Mouse (Mus musculus): ENCODE measurements at regions not wholly inside any gene's neighbourhood (a gene's known extent, or its start where the extent isn't known, plus 50 kb on each side); places are given as distances from the start of the nearest gene placed in this dataset.

GRCm38 (mm10) chr10:126652693-126653092, 248.5 kb downstream of the Atp23 start:
- DNase-seq (ENCODE audit: extremely low spot score in 1 of 2, low spot score in 1 of 2), result no peak

DNA sequence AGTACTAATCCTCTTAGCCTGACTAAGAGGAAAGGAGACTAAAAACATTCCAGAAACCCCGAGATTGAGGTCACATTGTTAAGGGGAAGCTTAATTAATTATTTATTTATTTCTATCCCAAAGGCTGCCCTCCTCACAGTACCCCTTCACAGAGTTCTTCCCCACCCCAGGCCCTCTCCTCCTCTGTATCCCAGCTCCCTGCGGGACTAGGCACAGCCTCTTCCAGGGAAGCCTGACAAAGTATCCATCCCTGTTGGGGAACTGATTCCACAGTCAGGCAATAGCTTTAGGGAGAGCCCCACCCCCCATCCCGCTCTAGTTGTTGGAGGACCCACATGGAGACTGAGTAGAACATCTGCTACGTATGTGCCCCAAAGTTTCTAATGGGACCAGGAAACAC, 254.6 kb downstream of the Atp23 start:
- DNase-seq (ENCODE audit: extremely low spot score in 1 of 2, low spot score in 1 of 2), result no peak

DNA sequence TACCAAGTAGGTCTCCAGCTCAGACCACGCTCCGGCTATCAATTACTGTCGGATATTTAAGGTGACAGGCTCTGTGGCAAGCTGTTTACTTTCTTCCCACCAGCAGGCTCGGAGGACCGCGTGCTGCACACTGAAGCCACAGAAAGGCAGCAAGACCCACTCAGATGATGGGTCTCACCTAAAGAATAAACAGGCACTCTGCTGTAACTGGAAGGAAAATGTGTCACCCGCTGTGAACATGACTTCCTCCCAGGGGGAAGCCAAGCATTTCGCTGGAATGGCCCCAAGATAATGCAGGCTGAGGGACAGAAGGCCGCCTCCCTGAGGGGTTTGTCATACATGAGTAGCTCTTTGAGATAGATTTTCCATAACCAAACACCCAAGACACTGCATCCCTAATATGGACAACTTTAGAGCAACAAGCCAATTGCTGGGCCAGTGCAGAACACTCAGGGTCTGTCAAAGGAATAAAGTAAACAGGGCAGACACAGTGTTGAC, 259.3 kb downstream of the Atp23 start:
- DNase-seq (ENCODE audit: extremely low spot score in 1 of 2, low spot score in 1 of 2), result no peak

GRCm38 (mm10) chr10:126634731-126635130, 266.4 kb downstream of the Atp23 start:
- DNase-seq (ENCODE audit: extremely low spot score in 1 of 2, low spot score in 1 of 2), result no peak

GRCm38 (mm10) chr10:126628057-126628456, 273.1 kb downstream of the Atp23 start:
- no peak for DNase-seq (ENCODE audit: extremely low spot score in 1 of 2, low spot score in 1 of 2)

DNA sequence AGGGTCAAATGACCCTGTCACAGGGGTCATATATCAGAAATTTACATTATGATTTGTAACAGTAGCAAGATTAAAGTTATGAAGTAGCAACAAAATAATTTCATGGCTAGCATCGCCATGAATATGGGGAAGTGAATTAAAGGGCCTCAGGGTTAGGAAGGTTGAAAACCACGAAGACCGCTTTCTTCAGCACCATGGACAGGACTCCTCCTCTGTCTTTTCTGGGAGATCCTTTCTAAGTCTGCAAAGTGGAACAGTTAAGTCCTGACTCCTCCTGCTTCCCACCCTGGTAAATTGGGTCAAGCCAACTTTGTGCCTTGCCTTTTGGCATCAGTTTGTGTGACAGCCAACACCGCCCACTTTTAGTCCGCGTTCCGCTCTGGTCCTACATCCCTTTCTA, 275.7 kb downstream of the Atp23 start:
- no peak for DNase-seq (ENCODE audit: extremely low spot score in 1 of 2, low spot score in 1 of 2)

DNA sequence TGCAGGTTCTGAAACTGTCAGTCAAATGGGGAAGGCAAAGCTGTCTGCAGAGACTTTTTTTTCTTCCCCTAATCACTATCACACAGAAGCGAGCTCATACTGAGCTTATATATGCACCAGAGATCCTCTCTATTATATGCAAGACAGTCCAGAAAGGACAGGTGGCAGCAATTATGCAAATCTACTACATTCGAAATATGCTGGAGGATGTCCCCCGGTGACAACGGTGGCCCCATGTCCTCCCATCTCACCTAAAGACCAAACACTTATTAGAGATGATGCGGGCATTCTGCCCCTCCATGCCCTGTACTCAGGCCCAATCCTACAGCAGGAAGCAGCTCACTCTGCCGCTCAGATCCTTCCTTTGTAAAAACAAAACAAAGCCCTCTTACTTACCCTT, 280.4 kb downstream of the Atp23 start:
- no peak for DNase-seq (ENCODE audit: extremely low spot score in 1 of 2, low spot score in 1 of 2)

GRCm38 (mm10) chr10:126619970-126620369, 281.2 kb downstream of the Atp23 start:
- no peak for DNase-seq (ENCODE audit: extremely low spot score in 1 of 2, low spot score in 1 of 2)

DNA sequence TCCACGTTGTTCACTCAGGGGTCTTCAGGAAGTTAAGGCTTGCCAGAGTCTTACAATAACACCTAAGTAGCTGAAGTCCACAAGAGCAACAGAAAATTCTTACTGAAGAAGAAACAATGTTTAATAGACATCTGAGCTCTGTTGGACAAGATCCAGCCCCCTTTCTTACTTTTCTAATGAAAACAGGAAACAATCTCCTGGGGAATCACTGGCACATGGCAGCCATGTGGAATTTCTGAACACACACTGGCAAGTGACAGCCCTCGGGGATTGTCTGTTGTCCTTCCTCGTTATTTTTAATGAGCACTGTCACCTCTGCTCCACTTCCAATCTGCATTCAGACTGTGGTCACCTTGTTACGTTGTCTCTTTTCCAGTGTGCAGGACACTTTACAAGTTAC, 288.9 kb downstream of the Atp23 start:
- DNase-seq (ENCODE audit: extremely low spot score in 1 of 2, low spot score in 1 of 2), result no peak

DNA sequence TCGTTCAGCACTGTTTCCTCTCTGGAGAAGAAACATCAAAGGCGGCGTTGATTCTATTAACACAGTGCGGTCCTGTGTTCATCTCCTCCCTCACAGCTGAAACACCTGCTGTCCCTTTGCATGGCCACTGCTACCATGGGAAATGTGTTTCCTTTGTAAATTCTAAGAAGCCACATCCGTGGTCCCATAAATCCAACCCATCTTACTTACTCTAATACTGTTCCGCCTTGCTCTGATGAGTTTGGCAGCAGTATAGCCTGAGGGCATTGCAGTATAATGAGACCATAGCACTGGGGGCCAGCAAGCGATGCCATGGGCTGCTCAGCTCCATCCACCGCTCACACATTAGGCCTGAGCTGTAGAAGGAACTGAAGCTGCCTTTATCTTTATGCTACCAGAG, 290.6 kb downstream of the Atp23 start:
- no peak for DNase-seq (ENCODE audit: extremely low spot score in 1 of 2, low spot score in 1 of 2)

DNA sequence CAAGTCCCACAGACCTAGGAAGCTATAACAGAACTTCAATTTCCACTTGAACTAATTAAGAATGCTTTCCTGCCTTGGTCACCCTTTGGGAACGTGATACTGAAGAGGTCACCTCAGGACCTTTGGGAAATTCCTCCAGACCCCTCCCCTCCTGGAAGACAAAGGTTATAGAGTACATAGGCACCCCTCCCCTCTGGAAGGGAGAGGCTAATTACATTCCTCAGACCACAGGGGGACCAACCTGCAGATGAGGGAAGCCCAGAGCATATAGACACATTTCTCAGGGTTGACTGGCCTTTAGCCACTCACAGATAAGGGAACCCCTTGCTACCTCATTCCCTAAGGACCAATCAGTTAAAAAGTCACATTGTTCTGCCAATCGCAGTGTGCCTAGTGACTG, 301.5 kb downstream of the Atp23 start:
- DNase-seq (ENCODE audit: extremely low spot score in 1 of 2, low spot score in 1 of 2), result no peak

DNA sequence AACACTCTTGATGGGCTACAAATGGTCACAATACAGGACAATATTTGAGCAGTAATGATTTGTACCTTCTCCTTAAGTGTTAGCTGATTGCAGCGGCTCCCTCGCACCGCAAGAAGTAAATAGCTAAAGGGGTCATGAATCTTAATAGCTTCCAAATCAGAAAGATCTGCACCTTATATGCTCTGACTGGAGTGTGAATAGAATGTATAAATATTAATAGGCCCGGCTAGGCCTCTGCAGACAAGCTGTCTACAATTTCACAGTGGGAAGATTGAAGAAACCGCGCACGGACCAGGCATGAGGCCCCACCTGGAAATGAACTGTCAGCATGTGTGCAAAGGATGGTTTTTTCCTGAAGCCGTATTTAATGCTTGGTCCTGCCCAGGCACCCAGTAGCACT, 333.0 kb downstream of the Atp23 start:
- DNase-seq (ENCODE audit: extremely low spot score in 1 of 2, low spot score in 1 of 2), result no peak

DNA sequence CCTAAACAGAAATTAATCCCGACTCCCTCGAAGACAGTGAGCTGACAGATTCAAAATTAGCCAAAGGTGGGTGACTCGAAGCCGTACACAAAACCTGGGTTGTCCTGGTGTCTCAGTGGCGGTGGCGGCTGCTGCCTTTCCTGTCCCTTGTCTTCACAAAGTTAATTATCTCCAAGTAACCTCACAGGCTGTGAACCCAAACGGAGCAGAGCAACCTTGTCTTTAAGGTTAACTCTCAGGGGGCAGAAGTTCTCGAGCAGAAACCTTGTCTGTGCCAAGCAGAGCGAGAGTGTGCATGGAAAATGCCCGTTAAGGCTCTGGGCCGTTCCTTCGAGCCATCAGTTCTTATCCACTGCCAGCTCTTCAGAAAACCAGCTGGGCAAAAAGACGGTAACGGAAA, 335.8 kb downstream of the Atp23 start:
- DNase-seq (ENCODE audit: extremely low spot score in 1 of 2, low spot score in 1 of 2), result no peak

GRCm38 (mm10) chr10:126555080-126555479, 346.1 kb downstream of the Atp23 start:
- DNase-seq (ENCODE audit: extremely low spot score in 1 of 2, low spot score in 1 of 2), result no peak

- DNase-seq (ENCODE audit: extremely low spot score in 1 of 2, low spot score in 1 of 2), result no peak
These were observed 369.2 kb downstream of the Atp23 start for GRCm38 (mm10) chr10:126531950-126532349.

GRCm38 (mm10) chr10:126531368-126531767, 369.8 kb downstream of the Atp23 start:
- DNase-seq (ENCODE audit: extremely low spot score in 1 of 2, low spot score in 1 of 2), result peak in 1 of 2 experiments; percentile 51

- no peak for DNase-seq (ENCODE audit: extremely low spot score in 1 of 2, low spot score in 1 of 2)
These were observed 372.4 kb downstream of the Atp23 start for GRCm38 (mm10) chr10:126528801-126529200.

DNA sequence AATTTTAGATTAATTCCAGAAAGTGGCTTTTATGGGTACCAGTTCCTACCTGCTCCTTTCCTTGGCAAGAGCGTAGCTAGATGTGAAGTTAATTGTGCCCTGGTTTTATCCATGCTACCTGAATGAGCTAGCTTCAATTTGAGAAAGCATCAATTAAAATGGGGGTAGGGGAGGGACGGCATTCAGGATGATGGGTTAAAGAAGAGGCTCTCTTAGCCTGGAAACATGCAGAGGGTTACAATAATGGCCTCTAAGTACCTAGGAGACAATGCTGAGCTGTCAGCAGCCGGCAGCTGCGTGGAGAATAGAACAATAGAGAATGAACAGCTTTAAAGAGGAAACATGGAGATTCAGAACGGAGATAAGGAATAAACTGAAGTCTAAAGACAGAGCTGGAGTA, 375.0 kb downstream of the Atp23 start:
- DNase-seq (ENCODE audit: extremely low spot score in 1 of 2, low spot score in 1 of 2), result no peak

GRCm38 (mm10) chr10:126521836-126522815, 379.0 kb downstream of the Atp23 start:
- DNase-seq (ENCODE audit: extremely low spot score in 1 of 2, low spot score in 1 of 2), result no peak

DNA sequence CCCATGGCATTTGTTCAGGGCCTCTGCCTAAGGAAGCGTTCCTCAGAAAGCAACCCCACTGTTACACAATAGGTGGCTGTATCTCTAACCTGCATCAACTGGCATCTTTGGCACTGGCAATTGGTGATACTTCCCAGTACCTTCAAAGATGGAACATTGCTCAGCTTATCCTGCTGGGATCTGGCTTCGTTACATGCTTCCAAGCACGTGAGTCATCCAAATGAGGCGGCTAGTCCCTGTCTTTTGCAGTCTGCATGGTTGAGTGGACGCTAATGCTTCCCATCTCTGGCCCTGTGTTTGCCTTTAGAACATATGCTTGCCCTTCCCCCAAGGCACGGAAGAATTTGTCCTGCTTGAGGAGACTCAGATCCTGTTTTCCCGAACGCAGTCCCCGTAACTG, 380.2 kb downstream of the Atp23 start:
- DNase-seq (ENCODE audit: extremely low spot score in 1 of 2, low spot score in 1 of 2), result no peak

DNA sequence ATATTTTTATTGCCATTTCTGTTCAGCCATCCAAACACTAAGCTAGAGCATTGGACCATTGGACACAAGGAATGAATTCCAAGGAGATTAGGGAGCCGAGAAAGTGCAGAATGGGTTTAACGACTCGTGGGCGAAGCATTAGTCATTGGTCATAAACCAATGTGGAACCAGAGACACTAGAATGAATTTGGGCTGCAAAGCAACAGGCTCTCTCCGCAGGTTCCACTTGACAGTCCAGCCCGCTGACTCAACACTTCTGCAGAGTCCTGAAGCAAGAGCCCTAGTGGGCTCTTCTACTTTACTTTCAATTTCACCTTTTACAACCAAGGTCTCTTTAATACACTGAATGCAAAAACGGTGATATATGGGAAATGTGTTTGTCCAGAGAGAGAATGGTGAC, 388.0 kb downstream of the Atp23 start:
- no peak for DNase-seq (ENCODE audit: extremely low spot score in 1 of 2, low spot score in 1 of 2)

- peak; percentile 96 to 100 for DNase-seq (ENCODE audit: extremely low spot score in 1 of 2, low spot score in 1 of 2)
These were observed 389.6 kb downstream of the Atp23 start for GRCm38 (mm10) chr10:126511511-126511910.

Measured in layer of hippocampus, postnatal 25 days (tissue).